Mouse (Mus musculus) hindbrain, postnatal 0 days (tissue): ENCODE results near the gene Ccdc9b. TPM values are rescaled to one million over a fixed set of nuclear protein-coding genes. Genes with fewer than 3 reads are reported as not detected.
A peak's percentile ranks its signal among the peaks of the same experiment; 100 is the strongest.

Experiments used
- ATAC-seq: fragments of 200-750 bp; cut with Nextera tagmentation; 2 replicates; pipeline ENCODE4 v1.8.0; 2017; ENCODE audit warnings: mild to moderate bottlenecking, moderate TSS enrichment, moderate library complexity
- DNase-seq: peaks from one replicate; pipeline ENCODE4 v3.0.0-alpha.2; 2015; ENCODE audit warnings: low spot score
- H3K27ac ChIP-seq: fragments of 300-500 bp; sonication (generic); 2 replicates; pipeline ENCODE4 v1.5.1; 2014; ENCODE audit warnings: mild to moderate bottlenecking
- H3K27me3 ChIP-seq: fragments of 300-500 bp; sonication (generic); 2 replicates; pipeline ENCODE4 v1.6.1; 2014; ENCODE audit warnings: low read length, mixed read lengths; ENCODE audit not compliant: insufficient read depth
- H3K36me3 ChIP-seq: fragments of 300-500 bp; sonication (generic); 2 replicates; pipeline ENCODE4 v1.6.1; 2014; ENCODE audit warnings: low read length, mixed read lengths; ENCODE audit not compliant: insufficient read depth
- H3K4me1 ChIP-seq: fragments of 300-500 bp; sonication (generic); 2 replicates; pipeline ENCODE4 v1.6.1; 2014; ENCODE audit warnings: antibody characterized with exemption, low read length, mixed read lengths; ENCODE audit not compliant: insufficient read depth
- H3K4me2 ChIP-seq: fragments of 300-500 bp; sonication (generic); 2 replicates; pipeline ENCODE4 v1.6.1; 2014; ENCODE audit warnings: low read depth, mild to moderate bottlenecking, low read length, moderate library complexity, mixed read lengths
- H3K4me3 ChIP-seq: fragments of 300-500 bp; sonication (generic); 2 replicates; pipeline ENCODE4 v1.5.1; 2014; ENCODE audit warnings: low read length
- H3K9ac ChIP-seq: fragments of 300-500 bp; sonication (generic); replicated peaks from 2 replicates; pipeline ENCODE4 v1.6.1; 2014; ENCODE audit warnings: mild to moderate bottlenecking, low read length, moderate library complexity, mixed read lengths
- H3K9me3 ChIP-seq: fragments of 300-500 bp; sonication (generic); 2 replicates; pipeline ENCODE4 v1.6.1; 2016; ENCODE audit warnings: low read length, mixed read lengths
- CTCF ChIP-seq: IDR thresholded peaks from 2 replicates; pipeline ENCODE4 v1.5.1; 2016; ENCODE audit warnings: antibody characterized with exemption, control low read depth, low read depth
- WGBS: fragments of 180-500 bp; shearing (Covaris S2); extraction: QIAGEN DNeasy Blood & Tissue Kit; methylation state at CpG from one replicate; pipeline ENCODE4 v1.1.7; 2014; 5-methylcytosine and 5-hydroxymethylcytosine counted together
- polyA plus RNA-seq: library from polyadenylated mRNA; unstranded; fragments of >200 nt; fragmentation: Nextera tagmentation; extraction: Ambion mirVana; gene quantifications from 2 replicates; pipeline ENCODE4 v1.2.1, GENCODE M21; 2015
- total RNA-seq: library from RNA; depleted of rRNA; stranded (reverse); fragments of >200 nt; gene quantifications from 2 replicates; pipeline ENCODE4 v1.2.3, GENCODE M21; 2014

The Ccdc9b gene
- total and polyA plus RNA-seq, 2 experiments from 2014 or later: 0.70 to 3.9 TPM

DNA sequence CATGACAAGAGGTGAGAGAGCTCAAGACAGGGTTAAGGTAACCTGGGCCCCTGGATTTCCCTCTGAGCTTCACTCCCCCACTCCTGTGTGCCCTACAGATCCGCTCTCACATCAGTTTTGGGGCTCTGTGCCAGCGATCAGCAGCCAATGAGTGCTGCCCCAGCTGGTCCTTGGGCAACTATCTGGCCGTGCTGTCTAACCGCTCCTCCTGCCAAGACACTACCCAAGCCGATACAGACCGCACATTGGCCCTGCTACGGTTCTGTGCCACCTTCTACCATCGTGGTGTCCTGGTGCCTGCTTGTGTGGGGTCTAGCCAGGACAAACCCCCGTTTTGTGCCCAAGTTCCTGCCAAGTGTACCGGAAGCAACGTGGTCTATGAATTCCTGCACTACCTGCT is 27.0 kb upstream of the Ccdc9b start:
- DNase-seq: peak; percentile 80
- Histone ChIP-seq H3K9me3 (no peaks in the 10 kb centered on the region), H3K4me3 (no peak overlapping the region), H3K36me3 (peaks cover 22% of the 10 kb centered on the region; the same call in 1 of the 2 replicates), H3K27ac (no peak overlapping the region), H3K4me2 (no peak overlapping the region), H3K9ac (no peak overlapping the region), H3K4me1 (peaks cover 7% of the 10 kb centered on the region; the same call in 1 of the 2 replicates), H3K27me3 (no peaks in the 10 kb centered on the region)
- 65% methylated on average over 11 of the region's 11 CpGs for WGBS
- no peak for TF ChIP-seq CTCF
- peak; percentile 44 for ATAC-seq

DNA sequence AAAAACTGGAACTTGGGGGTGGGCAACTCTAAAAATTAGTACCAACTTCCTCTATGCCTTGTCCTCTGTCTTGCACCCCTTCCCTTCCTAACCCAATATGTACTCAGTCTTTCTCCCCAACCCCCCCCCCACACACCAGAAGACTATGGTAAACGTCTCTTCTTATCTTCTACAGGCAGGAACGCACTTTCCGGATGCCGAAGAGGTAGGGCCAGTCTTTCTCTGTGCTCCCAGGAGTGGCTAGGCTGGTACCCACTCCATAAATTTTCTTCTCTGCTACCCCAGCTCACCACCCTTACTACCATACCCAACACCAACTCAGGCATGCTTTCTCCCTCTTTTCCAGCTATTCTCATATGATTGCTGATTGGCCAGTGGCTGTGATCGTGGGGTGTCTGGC is 24.1 kb upstream of the Ccdc9b start:
- WGBS: 88% methylated on average over 5 of the region's 5 CpGs
- Histone ChIP-seq H3K27ac (no peak overlapping the region), H3K9ac (no peak overlapping the region), H3K4me3 (no peak overlapping the region), H3K27me3 (no peaks in the 10 kb centered on the region), H3K36me3 (peaks cover 20% of the 10 kb centered on the region; the same call in 1 of the 2 replicates), H3K4me2 (no peak overlapping the region), H3K9me3 (no peaks in the 10 kb centered on the region), H3K4me1 (peaks cover 7% of the 10 kb centered on the region; the same call in 1 of the 2 replicates)
- TF ChIP-seq CTCF: no peak
- no peak for ATAC-seq
- DNase-seq: no peak

DNA sequence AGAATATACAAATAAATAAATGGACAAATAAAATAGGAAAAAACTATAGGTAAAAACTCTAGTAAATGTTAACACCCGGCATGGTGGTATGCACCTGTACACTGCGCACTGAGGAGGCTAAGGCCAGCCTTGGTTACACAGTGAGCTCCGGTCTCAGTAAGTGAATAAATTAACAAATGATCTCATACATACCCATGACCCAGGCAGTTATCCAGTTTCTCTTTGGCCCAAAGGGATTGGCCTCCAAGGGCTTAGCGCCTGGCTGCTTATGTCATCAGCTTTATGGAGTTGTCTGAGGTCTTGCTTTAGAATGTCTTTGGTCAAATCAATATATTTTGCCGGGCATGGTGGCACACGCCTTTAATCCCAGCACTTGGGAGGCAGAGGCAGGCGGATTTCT is 21.2 kb upstream of the Ccdc9b start:
- 89% methylated on average over 7 of the region's 7 CpGs for WGBS
- no peak overlapping the region for H3K4me2 ChIP-seq
- no peak for TF ChIP-seq CTCF
- no peak overlapping the region for H3K4me3 ChIP-seq
- peaks cover 16% of the 10 kb centered on the region; the same call in 1 of the 2 replicates for H3K36me3 ChIP-seq
- H3K27ac ChIP-seq: no peak overlapping the region
- ATAC-seq (no peak), DNase-seq (no peak)
- no peaks in the 10 kb centered on the region for H3K9me3 ChIP-seq
- no peaks in the 10 kb centered on the region for H3K27me3 ChIP-seq
- H3K9ac ChIP-seq: no peak overlapping the region
- H3K4me1 ChIP-seq: 0 out of 2 replicates have a peak, but pooled peaks cover 3% of the 10 kb centered on the region

DNA sequence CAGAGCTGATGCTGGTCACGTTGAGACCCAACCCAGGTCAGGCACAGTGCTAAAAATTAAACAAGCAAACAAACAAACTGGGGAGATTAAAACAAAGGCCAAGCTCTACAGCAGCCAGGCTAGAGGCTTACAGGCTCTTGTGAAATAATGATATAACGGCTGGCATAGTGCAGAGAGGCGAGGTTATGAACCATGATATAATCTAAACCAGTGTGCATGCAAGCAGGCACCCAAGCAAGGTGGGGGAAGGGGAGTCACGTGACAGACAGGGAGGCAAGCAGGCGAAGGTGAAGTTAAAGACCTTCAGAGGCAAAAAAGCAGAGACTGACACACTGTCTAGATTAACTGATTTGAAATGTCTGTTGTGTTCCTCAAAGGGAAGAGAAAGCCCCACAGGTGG is 20.6 kb upstream of the Ccdc9b start:
- DNase-seq (no peak), ATAC-seq (no peak)
- Histone ChIP-seq H3K4me1 (0 out of 2 replicates have a peak, but pooled peaks cover 3% of the 10 kb centered on the region), H3K4me2 (no peak overlapping the region), H3K27me3 (no peaks in the 10 kb centered on the region), H3K9ac (no peak overlapping the region), H3K27ac (no peak overlapping the region), H3K9me3 (no peaks in the 10 kb centered on the region), H3K36me3 (peaks cover 16% of the 10 kb centered on the region; the same call in 1 of the 2 replicates), H3K4me3 (no peak overlapping the region)
- 70% methylated on average over 5 of the region's 5 CpGs for WGBS
- no peak for TF ChIP-seq CTCF

DNA sequence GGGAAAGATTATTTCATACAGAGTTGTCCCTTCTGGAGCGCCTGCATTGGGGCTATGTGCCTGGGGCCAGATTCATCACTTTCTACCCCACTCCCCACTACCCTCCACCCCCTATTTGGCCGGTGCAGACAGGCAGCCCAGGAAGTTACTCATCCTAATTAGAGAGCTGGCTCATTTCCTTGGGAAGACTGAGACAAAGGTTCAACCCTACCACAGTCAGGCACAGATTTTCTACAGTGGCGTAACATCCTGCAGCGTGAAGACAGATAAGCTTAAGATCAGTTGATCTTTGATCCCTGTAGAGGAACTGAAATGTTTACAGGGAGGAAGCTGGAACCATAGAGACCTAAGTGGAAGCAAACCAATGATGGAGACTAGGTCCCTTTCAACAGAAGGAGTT is 19.8 kb upstream of the Ccdc9b start:
- H3K4me1 ChIP-seq: 0 out of 2 replicates have a peak, but pooled peaks cover 3% of the 10 kb centered on the region
- H3K27me3 ChIP-seq: no peaks in the 10 kb centered on the region
- H3K27ac ChIP-seq: no peak overlapping the region
- no peak overlapping the region for H3K4me3 ChIP-seq
- no peak for TF ChIP-seq CTCF
- H3K9ac ChIP-seq: no peak overlapping the region
- DNase-seq: no peak
- H3K36me3 ChIP-seq: peaks cover 9% of the 10 kb centered on the region; the same call in 1 of the 2 replicates
- ATAC-seq: no peak
- no peak overlapping the region for H3K4me2 ChIP-seq
- 76% methylated on average over 4 of the region's 4 CpGs for WGBS
- H3K9me3 ChIP-seq: no peaks in the 10 kb centered on the region

DNA sequence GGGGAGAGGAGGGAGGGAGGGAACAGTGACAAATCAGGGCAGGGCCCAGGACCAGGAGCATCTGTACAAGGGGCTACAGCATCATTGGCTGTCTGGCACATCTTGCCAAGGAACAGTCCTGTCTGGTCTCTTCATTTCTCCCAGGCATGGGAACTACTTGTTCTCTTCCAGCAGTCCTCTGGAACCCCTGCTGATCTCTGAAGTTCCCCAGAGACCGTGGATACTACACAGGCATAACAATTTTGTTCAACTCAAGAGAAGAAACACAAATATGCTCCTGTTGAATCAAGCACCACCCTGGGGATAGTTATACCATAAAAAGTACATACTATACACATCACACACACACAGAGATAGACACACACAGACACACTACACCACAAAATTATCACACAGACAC is 18.7 kb upstream of the Ccdc9b start:
- 0 out of 2 replicates have a peak, but pooled peaks cover 6% of the 10 kb centered on the region for H3K4me1 ChIP-seq
- no peak overlapping the region for H3K27ac ChIP-seq
- H3K4me2 ChIP-seq: peak overlapping the region; percentile 65
- no peak for TF ChIP-seq CTCF
- H3K4me3 ChIP-seq: peak overlapping the region; percentile 44
- ATAC-seq (no peak), DNase-seq (no peak)
- H3K27me3 ChIP-seq: no peaks in the 10 kb centered on the region
- H3K9me3 ChIP-seq: no peaks in the 10 kb centered on the region
- peak overlapping the region; percentile 62; the same call in 1 of the 2 replicates for H3K9ac ChIP-seq
- H3K36me3 ChIP-seq: 0 out of 2 replicates have a peak, but pooled peaks cover 2% of the 10 kb centered on the region
- 35% methylated on average over 1 of the region's 1 CpGs for WGBS

DNA sequence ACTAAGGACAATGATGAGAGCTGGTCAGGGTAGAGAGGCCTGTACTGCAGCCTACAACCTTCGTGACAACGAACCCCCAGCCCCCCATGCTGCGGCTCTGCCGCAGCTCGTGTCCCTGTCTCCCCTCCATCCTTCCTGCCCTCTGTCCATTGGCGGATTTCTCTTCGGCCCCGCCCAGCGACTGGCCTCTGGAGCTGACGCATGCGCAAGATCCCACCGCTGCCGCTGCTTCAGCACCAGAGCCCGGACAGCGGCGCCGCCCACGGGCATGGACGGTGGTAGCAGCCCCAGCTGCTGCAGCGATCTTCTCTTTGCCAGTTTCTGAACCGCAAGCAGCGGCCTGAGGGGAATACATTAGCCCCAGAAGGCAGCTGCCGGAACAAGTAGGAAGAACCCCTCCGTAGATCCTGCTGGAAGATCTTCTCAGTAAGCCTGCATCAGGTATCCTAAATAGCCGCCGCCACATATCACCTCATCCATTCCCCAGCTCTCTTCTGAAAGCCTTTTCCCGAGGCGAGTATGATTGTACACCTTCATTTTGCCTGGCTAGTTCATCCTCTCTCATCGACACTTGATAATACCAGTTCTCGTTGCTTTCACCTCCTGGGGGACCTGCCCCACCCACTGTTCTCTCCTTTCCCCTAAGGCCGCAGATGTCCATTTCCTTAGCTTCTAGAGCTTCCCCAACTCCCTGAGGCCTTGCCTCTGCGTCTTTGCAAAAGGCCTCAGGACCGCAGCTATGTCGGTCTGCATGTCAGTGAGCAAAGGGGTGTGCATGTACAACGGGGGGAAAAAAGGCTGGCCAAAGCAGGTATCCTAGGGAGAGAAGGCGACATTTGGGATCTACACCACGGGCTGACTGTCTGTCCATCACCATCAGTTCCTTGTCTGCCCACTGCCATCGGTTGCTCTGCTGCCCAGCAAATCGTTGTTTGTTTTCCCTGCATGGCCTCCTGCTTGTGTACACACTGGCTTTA is 17.3 kb upstream of the Ccdc9b start, which contains the start of gene Disp2:
Gene Disp2, plus strand, starts transcription at position 216 of the 977 bp plus-strand sequence.
- Histone ChIP-seq H3K4me3 (peak within 1 kb of the TSS; percentile 44), H3K9me3 (no peaks in the 10 kb centered on the region), H3K27me3 (no peaks in the 10 kb centered on the region), H3K4me2 (peak within 1 kb of the TSS; percentile 65), H3K27ac (peak within 1 kb of the TSS; percentile 80), H3K36me3 (no peaks in the 10 kb centered on the region), H3K9ac (peak within 1 kb of the TSS; percentile 62), H3K4me1 (0 out of 2 replicates have a peak, but pooled peaks cover 9% of the 10 kb centered on the region)
- TF ChIP-seq CTCF: peak; percentile 68
- 9% methylated on average over 39 of the region's 39 CpGs for WGBS
- DNase-seq (peak; percentile 98), ATAC-seq (peak; percentile 93)
